Comparison of ENCODE assay signal across 12 mouse cellular contexts in genomic region chr13:94132187-94132995, GRCm38 (mm10).
DNase-seq lines count a peak whose midpoint lies in the region; ATAC-seq and TF ChIP-seq lines count a peak whose summit lies in the region.
"Had no signal": no experiment of that assay in that cellular context is flagged by ENCODE, and none has a peak within 500 bp of the region (broad histone marks: within the 10 kb centered on the region; RNA-seq: fewer than 3 reads in every experiment).

No protein-coding gene starts in this region.

- no peaks in the 10 kb centered on the region for H3K27me3 ChIP-seq in intestine, embryonic 15.5 days (replicated peaks)
- H3K27me3 ChIP-seq in intestine, postnatal 0 days (replicated peaks; ENCODE audit: control insufficient read depth, insufficient read depth, low read length), result no peaks in the 10 kb centered on the region
- no peaks in the 10 kb centered on the region for H3K27me3 ChIP-seq in heart, embryonic 15.5 days

- H3K9ac ChIP-seq in intestine, embryonic 15.5 days, result no peak overlapping the region
- H3K9ac ChIP-seq in intestine, postnatal 0 days (ENCODE audit: low read depth, low read length), result no peak overlapping the region
- no peak overlapping the region for H3K9ac ChIP-seq in heart, embryonic 15.5 days
- H3K9ac ChIP-seq: forebrain, postnatal 0 days had no signal

- H3K27ac ChIP-seq in intestine, embryonic 15.5 days, result peak overlapping the region; percentile 4; the same call in 1 of the 2 replicates
- no peak overlapping the region for H3K27ac ChIP-seq in intestine, postnatal 0 days (ENCODE audit: low read depth, low read length)
- peak overlapping the region; percentile 56; the same call in 1 of the 2 replicates for H3K27ac ChIP-seq in heart, embryonic 15.5 days
- H3K27ac ChIP-seq: left cerebral cortex, adult 2 months had no signal

- no peak for ATAC-seq in intestine, embryonic 15.5 days
- ATAC-seq in intestine, postnatal 0 days, result no peak
- ATAC-seq in heart, embryonic 15.5 days (replicated peaks; ENCODE audit: insufficient number of reproducible peaks, insufficient read depth, low FRiP score, low read depth), result 0 out of 2 replicates have a peak, but pooled peaks have one; percentile 12
- ATAC-seq in megakaryocyte progenitor cell, adult 5-6 weeks (replicated peaks; ENCODE audit: poor library complexity), result no peak
- ATAC-seq: forebrain, postnatal 0 days had no signal

- DNase-seq in ZHBTc4 (ENCODE audit: low read depth, low spot score), result peak; percentile 53
- peak; percentile 60 for DNase-seq in lung, postnatal 10 days
- no peak for DNase-seq in left cerebral cortex, postnatal 14 days (ENCODE audit: low spot score in 2 of 2)
- no peak for DNase-seq in right cerebral cortex, adult 2 months (ENCODE audit: low spot score in 2 of 2)
- DNase-seq: forebrain, postnatal 0 days; thymus, postnatal 25 days had no signal

- intact Hi-C loops in left cerebral cortex, postnatal 14 days (cut with DNase I), result no loop called here

- H3K4me1 ChIP-seq in intestine, embryonic 15.5 days (replicated peaks), result peaks cover 21% of the 10 kb centered on the region
- H3K4me1 ChIP-seq in intestine, postnatal 0 days (replicated peaks; ENCODE audit: control insufficient read depth, insufficient read depth, low read length), result no peaks in the 10 kb centered on the region
- peaks cover 40% of the 10 kb centered on the region for H3K4me1 ChIP-seq in heart, embryonic 15.5 days (replicated peaks)
- H3K4me1 ChIP-seq: megakaryocyte, embryonic 14.5 days had no signal

- no peak for TF ChIP-seq CTCF in intestine, postnatal 0 days (IDR thresholded peaks at IDR 0.05; ENCODE audit: low read depth)

- H3K4me2 ChIP-seq in intestine, embryonic 15.5 days (replicated peaks), result no peak overlapping the region
- H3K4me2 ChIP-seq in intestine, postnatal 0 days (replicated peaks; ENCODE audit: low read depth), result no peak overlapping the region
- H3K4me2 ChIP-seq in heart, embryonic 15.5 days, result no peak overlapping the region

- 70% methylated on average over 13 of the region's 13 CpGs for WGBS in intestine, embryonic 15.5 days
- WGBS in intestine, postnatal 0 days, result 70% methylated on average over 13 of the region's 13 CpGs
- 66% methylated on average over 13 of the region's 13 CpGs for WGBS in heart, embryonic 15.5 days

- H3K9me3 ChIP-seq in intestine, embryonic 15.5 days, result no peaks in the 10 kb centered on the region
- no peaks in the 10 kb centered on the region for H3K9me3 ChIP-seq in intestine, postnatal 0 days (ENCODE audit: control insufficient read depth)
- H3K9me3 ChIP-seq in heart, embryonic 15.5 days (replicated peaks), result no peaks in the 10 kb centered on the region
- H3K9me3 ChIP-seq: megakaryocyte, embryonic 14.5 days had no signal

- H3K4me3 ChIP-seq in intestine, embryonic 15.5 days (replicated peaks), result no peak overlapping the region
- H3K4me3 ChIP-seq in intestine, postnatal 0 days (ENCODE audit: low read depth, low read length), result no peak overlapping the region
- no peak overlapping the region for H3K4me3 ChIP-seq in heart, embryonic 15.5 days
- H3K4me3 ChIP-seq: left cerebral cortex, adult 2 months; megakaryocyte, embryonic 14.5 days had no signal

- H3K36me3 ChIP-seq in intestine, embryonic 15.5 days, result no peaks in the 10 kb centered on the region
- H3K36me3 ChIP-seq in intestine, postnatal 0 days (ENCODE audit: control insufficient read depth, insufficient read depth), result no peaks in the 10 kb centered on the region
- no peaks in the 10 kb centered on the region for H3K36me3 ChIP-seq in heart, embryonic 15.5 days

Comparison
In these comparisons a context has a peak if more than half of its experiments do, and no peak if none do; other contexts are left out.
1. DNase-seq: peak in ZHBTc4 (single experiment) and lung, postnatal 10 days (single experiment); none in left cerebral cortex, postnatal 14 days (0 of 2) and right cerebral cortex, adult 2 months (0 of 2).